Mouse (Mus musculus) intestine, postnatal 0 days (tissue): ENCODE measurements around the gene Cntn2. TPM values are rescaled to one million over a fixed set of nuclear protein-coding genes. Genes with fewer than 3 reads are reported as not detected.
A peak's percentile ranks its signal among the peaks of the same experiment; 100 is the strongest.

Source experiments
- ATAC-seq: fragments of 200-750 bp; cut with Nextera tagmentation; 2 replicates; pipeline ENCODE4 v1.8.0; 2017; ENCODE audit warnings: mild to moderate bottlenecking, moderate TSS enrichment, moderate library complexity
- H3K27ac ChIP-seq: fragments of 300-500 bp; sonication (generic); 2 replicates; pipeline ENCODE4 v1.5.1; 2014; ENCODE audit warnings: mild to moderate bottlenecking, low read depth, low read length, moderate library complexity
- H3K27me3 ChIP-seq: fragments of 300-500 bp; sonication (generic); replicated peaks from 2 replicates; pipeline ENCODE4 v1.6.1; 2014; ENCODE audit warnings: low read length, mixed read lengths; ENCODE audit not compliant: control insufficient read depth, insufficient read depth
- H3K36me3 ChIP-seq: fragments of 300-500 bp; sonication (generic); 2 replicates; pipeline ENCODE4 v1.6.1; 2014; ENCODE audit warnings: mild to moderate bottlenecking, moderate library complexity; ENCODE audit not compliant: control insufficient read depth, insufficient read depth
- H3K4me1 ChIP-seq: fragments of 300-500 bp; sonication (generic); replicated peaks from 2 replicates; pipeline ENCODE4 v1.6.1; 2014; ENCODE audit warnings: antibody characterized with exemption, low read length, mixed read lengths; ENCODE audit not compliant: control insufficient read depth, insufficient read depth
- H3K4me2 ChIP-seq: fragments of 300-500 bp; sonication (generic); replicated peaks from 2 replicates; pipeline ENCODE4 v1.6.1; 2014; ENCODE audit warnings: low read depth, mild to moderate bottlenecking, moderate library complexity
- H3K4me3 ChIP-seq: fragments of 300-500 bp; sonication (generic); 2 replicates; pipeline ENCODE4 v1.5.1; 2014; ENCODE audit warnings: low read depth, low read length
- H3K9ac ChIP-seq: fragments of 300-500 bp; sonication (generic); 2 replicates; pipeline ENCODE4 v1.6.1; 2014; ENCODE audit warnings: mild to moderate bottlenecking, low read depth, low read length
- H3K9me3 ChIP-seq: fragments of 300-500 bp; sonication (generic); 2 replicates; pipeline ENCODE4 v1.6.1; 2016; ENCODE audit warnings: mixed run types; ENCODE audit not compliant: control insufficient read depth
- CTCF ChIP-seq: sonication (generic); IDR thresholded peaks from 2 replicates; pipeline ENCODE4 v1.5.1; 2016; ENCODE audit warnings: low read depth, mild to moderate bottlenecking, control low read depth, antibody characterized with exemption, moderate library complexity
- WGBS: fragments of 180-500 bp; shearing (Covaris S2); extraction: QIAGEN DNeasy Blood & Tissue Kit; methylation state at CpG from one replicate; pipeline ENCODE4 v1.1.7; 2014; 5-methylcytosine and 5-hydroxymethylcytosine counted together
- polyA plus RNA-seq: library from polyadenylated mRNA; unstranded; fragments of >200 nt; fragmentation: Nextera tagmentation; extraction: Ambion mirVana; gene quantifications from 2 replicates; pipeline ENCODE4 v1.2.1, GENCODE M21; 2015

Gene Cntn2
- polyA plus RNA-seq, 1 experiment from 2014 or later: 0.14 TPM

DNA sequence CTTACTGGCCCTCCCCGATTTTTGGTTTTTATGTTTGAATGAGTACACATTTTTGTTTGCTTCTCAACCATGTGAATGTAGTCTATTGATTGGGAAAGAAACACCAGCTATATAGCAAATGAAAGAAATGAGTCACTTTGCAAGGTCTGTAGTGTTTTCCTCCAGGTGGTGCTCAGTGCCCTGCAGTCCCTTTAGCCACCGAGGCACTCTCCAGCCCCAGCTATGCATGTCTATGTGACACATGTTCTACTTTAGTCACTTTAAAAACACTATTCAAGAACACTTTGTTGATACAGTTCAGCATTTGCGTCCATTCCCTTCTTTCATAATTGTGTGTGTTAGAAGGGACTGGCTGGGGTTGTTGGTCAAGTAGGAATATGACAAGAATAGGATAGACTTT, 59.8 kb downstream of the Cntn2 start:
- H3K27ac ChIP-seq: no peak overlapping the region
- ATAC-seq: no peak
- 91% methylated on average over 3 of the region's 3 CpGs for WGBS
- no peaks in the 10 kb centered on the region for H3K27me3 ChIP-seq
- no peak overlapping the region for H3K4me3 ChIP-seq
- no peak overlapping the region for H3K4me2 ChIP-seq
- H3K4me1 ChIP-seq: no peaks in the 10 kb centered on the region
- no peak for TF ChIP-seq CTCF
- H3K36me3 ChIP-seq: peaks cover 9% of the 10 kb centered on the region
- H3K9me3 ChIP-seq: no peaks in the 10 kb centered on the region
- no peak overlapping the region for H3K9ac ChIP-seq

DNA sequence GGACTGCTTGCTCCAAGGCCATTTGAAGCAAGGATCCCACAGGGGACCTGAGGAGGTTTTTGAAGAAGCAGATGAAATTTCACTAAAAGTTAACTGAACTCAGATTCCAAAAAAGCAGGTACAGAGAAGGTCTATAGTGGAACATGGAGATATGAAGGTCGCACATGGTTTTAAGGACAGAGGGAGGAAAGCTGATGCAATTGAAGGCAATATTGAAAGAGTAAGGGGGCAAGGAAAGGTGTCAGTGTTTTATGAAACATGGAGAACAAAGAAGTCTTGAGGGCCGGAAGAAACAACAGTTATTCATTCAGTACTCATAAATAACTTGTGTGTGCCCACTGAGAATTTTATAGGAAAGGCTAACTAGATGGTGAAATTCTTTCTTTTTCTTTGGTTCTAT, 61.4 kb downstream of the Cntn2 start:
- Histone ChIP-seq H3K36me3 (peaks cover 3% of the 10 kb centered on the region), H3K9me3 (no peaks in the 10 kb centered on the region), H3K4me1 (peaks cover under 1% of the 10 kb centered on the region; the same call in 1 of the 2 replicates), H3K4me3 (no peak overlapping the region), H3K9ac (no peak overlapping the region), H3K27ac (no peak overlapping the region), H3K27me3 (no peaks in the 10 kb centered on the region), H3K4me2 (no peak overlapping the region)
- ATAC-seq: no peak
- WGBS: 83% methylated on average over 2 of the region's 2 CpGs
- no peak for TF ChIP-seq CTCF

DNA sequence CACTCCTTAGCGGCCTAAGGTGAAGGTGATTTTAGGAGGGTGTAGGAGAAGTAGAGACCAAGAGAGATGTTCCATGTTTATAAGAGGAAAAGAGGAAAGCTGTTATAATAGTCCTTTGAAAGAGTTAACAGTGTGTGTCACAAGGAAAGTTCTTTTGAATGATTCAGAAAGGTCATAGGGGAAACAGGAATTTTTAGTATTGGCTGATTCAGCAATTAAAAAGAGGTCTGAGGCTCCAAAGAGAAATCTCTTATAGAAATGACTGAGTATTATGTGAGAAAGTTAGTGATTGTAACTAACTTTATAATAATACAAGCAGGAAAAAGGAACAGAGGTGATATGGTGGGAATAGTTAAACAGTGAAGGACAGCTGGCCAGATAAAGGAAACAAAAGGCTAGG, 63.6 kb downstream of the Cntn2 start:
- Histone ChIP-seq H3K36me3 (no peaks in the 10 kb centered on the region; the same call in 1 of the 2 replicates), H3K4me3 (no peak overlapping the region), H3K9me3 (no peaks in the 10 kb centered on the region), H3K27ac (no peak overlapping the region), H3K4me1 (peaks cover 5% of the 10 kb centered on the region; the same call in 1 of the 2 replicates), H3K27me3 (no peaks in the 10 kb centered on the region), H3K4me2 (no peak overlapping the region), H3K9ac (no peak overlapping the region)
- no peak for ATAC-seq
- TF ChIP-seq CTCF: no peak
- WGBS: 91% methylated on average over 1 of the region's 1 CpGs

DNA sequence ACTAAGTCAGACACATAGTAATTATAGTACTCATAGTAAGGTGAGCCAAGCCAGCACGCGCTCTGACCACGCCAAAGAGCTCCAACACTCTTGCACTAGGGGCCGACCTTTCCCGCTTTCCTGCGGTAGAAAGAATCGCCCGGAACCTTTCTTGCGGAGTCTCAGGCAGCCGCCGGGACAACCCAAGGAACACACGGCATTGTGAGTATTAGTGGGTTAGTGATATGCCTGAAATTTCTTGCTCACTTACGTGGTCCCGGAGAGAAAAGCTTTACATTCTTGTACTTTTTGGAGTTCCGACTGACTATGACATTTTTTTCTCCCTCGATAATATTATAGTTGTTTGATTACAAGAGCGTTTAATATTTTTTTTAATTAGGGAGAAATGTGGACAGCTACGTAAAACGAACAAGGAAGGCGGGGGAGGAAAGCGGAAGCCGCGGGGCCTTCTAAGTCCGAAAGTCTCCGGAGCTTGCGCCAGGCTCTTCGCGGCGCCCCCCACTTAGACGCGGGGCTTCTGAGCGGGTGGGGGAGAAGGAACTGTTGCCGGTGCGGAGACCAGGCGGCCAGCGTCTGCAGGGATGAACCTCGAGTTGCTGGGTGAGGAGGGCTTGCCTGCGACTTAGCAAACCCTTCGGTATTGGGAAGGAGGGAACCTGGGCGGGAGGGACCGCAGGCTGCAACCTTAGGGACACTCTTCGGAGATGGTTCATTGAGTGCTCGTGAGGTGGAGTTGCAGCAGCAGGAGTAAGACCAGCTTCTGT, 65.9 kb downstream of the Cntn2 start, which contains the start of gene Rbbp5:
Gene Rbbp5, plus strand, starts transcription at position 438 of the 764 bp plus-strand sequence.
- no peaks in the 10 kb centered on the region for H3K27me3 ChIP-seq
- peak within 1 kb of the TSS; percentile 79 for H3K4me2 ChIP-seq
- H3K27ac ChIP-seq: peak within 1 kb of the TSS; percentile 42
- H3K4me1 ChIP-seq: peaks cover 5% of the 10 kb centered on the region; the same call in 1 of the 2 replicates
- peak within 1 kb of the TSS; percentile 73 for H3K9ac ChIP-seq
- TF ChIP-seq CTCF: peak; percentile 47
- under 1% methylated on average over 43 of the region's 43 CpGs for WGBS
- H3K9me3 ChIP-seq: no peaks in the 10 kb centered on the region
- peak; percentile 85 for ATAC-seq
- no peaks in the 10 kb centered on the region for H3K36me3 ChIP-seq
- H3K4me3 ChIP-seq: peak within 1 kb of the TSS; percentile 88

DNA sequence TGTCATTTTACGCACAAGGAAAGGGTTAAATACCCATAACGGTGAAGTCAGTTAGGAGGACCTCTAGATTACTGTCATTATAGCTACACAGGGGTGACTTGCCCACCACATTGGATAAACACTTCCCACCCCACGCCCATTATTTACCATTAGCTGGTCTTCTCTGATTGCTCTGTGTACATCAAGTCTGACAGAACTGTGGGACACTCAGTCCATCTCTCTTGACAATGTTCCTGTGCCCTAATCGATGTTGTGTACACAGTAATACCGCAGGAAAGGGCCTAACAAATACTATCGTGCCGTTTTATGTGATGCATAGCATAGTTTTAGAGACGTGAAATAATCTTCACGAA, 66.5 kb downstream of the Cntn2 start:
- H3K27ac ChIP-seq: 0 out of 2 replicates have a peak overlapping the region, but pooled peaks have one; percentile 15

DNA sequence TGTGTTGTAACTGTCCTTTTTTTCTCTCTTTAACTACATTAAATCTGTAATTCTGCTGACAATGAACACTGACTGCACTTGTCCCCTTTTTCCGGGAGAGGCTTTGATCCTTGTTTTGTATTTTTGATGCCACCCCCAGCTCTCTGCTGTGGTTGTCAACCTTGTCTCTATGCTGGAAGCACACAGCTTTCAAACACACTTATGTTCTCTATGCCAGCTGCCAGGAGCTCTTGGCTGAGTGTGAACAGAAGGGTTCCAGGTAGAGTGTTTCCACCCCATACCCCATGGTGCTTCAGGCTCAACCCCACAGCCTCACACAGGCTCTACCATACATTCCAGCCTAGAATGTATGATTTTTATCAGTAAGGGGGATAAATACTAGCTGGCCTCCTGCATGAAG, 68.6 kb downstream of the Cntn2 start:
- Histone ChIP-seq H3K9ac (no peak overlapping the region), H3K36me3 (no peaks in the 10 kb centered on the region), H3K4me2 (no peak overlapping the region), H3K9me3 (no peaks in the 10 kb centered on the region), H3K27me3 (no peaks in the 10 kb centered on the region), H3K4me1 (peaks cover 5% of the 10 kb centered on the region; the same call in 1 of the 2 replicates), H3K4me3 (no peak overlapping the region), H3K27ac (no peak overlapping the region)
- no peak for ATAC-seq
- 78% methylated on average over 1 of the region's 1 CpGs for WGBS
- TF ChIP-seq CTCF: no peak

More for the DNA sequence above, 66.5 kb downstream of the Cntn2 start:
- peak overlapping the region; percentile 79 for H3K4me2 ChIP-seq
- H3K27me3 ChIP-seq: no peaks in the 10 kb centered on the region
- 2% methylated on average over 9 of the region's 9 CpGs for WGBS
- no peak for TF ChIP-seq CTCF
- peak overlapping the region; percentile 88 for H3K4me3 ChIP-seq
- no peaks in the 10 kb centered on the region for H3K9me3 ChIP-seq
- ATAC-seq: peak; percentile 12; the same call in 1 of the 2 replicates
- peak overlapping the region; percentile 73 for H3K9ac ChIP-seq
- H3K36me3 ChIP-seq: no peaks in the 10 kb centered on the region
- peaks cover 5% of the 10 kb centered on the region; the same call in 1 of the 2 replicates for H3K4me1 ChIP-seq
